Mouse (Mus musculus) stomach, postnatal 0 days (tissue): ENCODE results near the gene Acly. TPM values are rescaled to one million over a fixed set of nuclear protein-coding genes. Genes with fewer than 3 reads are reported as not detected.

Experiments
- ATAC-seq: fragments of 200-750 bp; cut with Nextera tagmentation; 2 replicates; pipeline ENCODE4 v1.8.0; 2017; ENCODE audit not compliant: low FRiP score, low TSS enrichment
- DNase-seq: peaks from one replicate; pipeline ENCODE4 v3.0.0-alpha.2; 2016; ENCODE audit warnings: low spot score
- H3K27ac ChIP-seq: fragments of 300-500 bp; sonication (generic); replicated peaks from 2 replicates; pipeline ENCODE4 v1.5.1; 2014; ENCODE audit warnings: mild to moderate bottlenecking, control low read depth
- H3K27me3 ChIP-seq: fragments of 300-500 bp; sonication (generic); 2 replicates; pipeline ENCODE4 v1.6.1; 2014; ENCODE audit warnings: low read length; ENCODE audit not compliant: control insufficient read depth, insufficient read depth
- H3K36me3 ChIP-seq: fragments of 300-500 bp; sonication (generic); 2 replicates; pipeline ENCODE4 v1.6.1; 2014; ENCODE audit warnings: low read length, mixed read lengths; ENCODE audit not compliant: control insufficient read depth, insufficient read depth
- H3K4me1 ChIP-seq: fragments of 300-500 bp; sonication (generic); replicated peaks from 2 replicates; pipeline ENCODE4 v1.6.1; 2014; ENCODE audit warnings: antibody characterized with exemption; ENCODE audit not compliant: control insufficient read depth, insufficient read depth
- H3K4me2 ChIP-seq: fragments of 300-500 bp; sonication (generic); replicated peaks from 2 replicates; pipeline ENCODE4 v1.6.1; 2014; ENCODE audit warnings: low read depth, mild to moderate bottlenecking, control low read depth, moderate library complexity
- H3K4me3 ChIP-seq: fragments of 300-500 bp; sonication (generic); 2 replicates; pipeline ENCODE4 v1.5.1; 2014; ENCODE audit warnings: low read depth, low read length, control low read depth
- H3K9ac ChIP-seq: fragments of 300-500 bp; sonication (generic); 2 replicates; pipeline ENCODE4 v1.6.1; 2014; ENCODE audit warnings: mild to moderate bottlenecking, low read length, control low read depth, mixed read lengths
- H3K9me3 ChIP-seq: fragments of 300-500 bp; sonication (generic); 2 replicates; pipeline ENCODE4 v1.6.1; 2016; ENCODE audit warnings: low read length; ENCODE audit not compliant: control insufficient read depth
- CTCF ChIP-seq: IDR thresholded peaks from 2 replicates; pipeline ENCODE4 v1.5.1; 2016; ENCODE audit warnings: antibody characterized with exemption, low read depth, mild to moderate bottlenecking, moderate library complexity
- EP300 ChIP-seq: optimal IDR thresholded peaks from 2 replicates; pipeline ENCODE3; 2016; ENCODE audit warnings: antibody characterized with exemption
- WGBS: fragments of 180-500 bp; shearing (Covaris S2); extraction: QIAGEN DNeasy Blood & Tissue Kit; methylation state at CpG from one replicate; pipeline ENCODE4 v1.1.7; 2014; 5-methylcytosine and 5-hydroxymethylcytosine counted together
- polyA plus RNA-seq: library from polyadenylated mRNA; unstranded; fragments of >200 nt; fragmentation: Nextera tagmentation; extraction: Ambion mirVana; gene quantifications from 2 replicates; pipeline ENCODE4 v1.2.1, GENCODE M21; 2015

Acly gene
- polyA plus RNA-seq = 70.3 and 70.6 TPM in 2 replicates

DNA sequence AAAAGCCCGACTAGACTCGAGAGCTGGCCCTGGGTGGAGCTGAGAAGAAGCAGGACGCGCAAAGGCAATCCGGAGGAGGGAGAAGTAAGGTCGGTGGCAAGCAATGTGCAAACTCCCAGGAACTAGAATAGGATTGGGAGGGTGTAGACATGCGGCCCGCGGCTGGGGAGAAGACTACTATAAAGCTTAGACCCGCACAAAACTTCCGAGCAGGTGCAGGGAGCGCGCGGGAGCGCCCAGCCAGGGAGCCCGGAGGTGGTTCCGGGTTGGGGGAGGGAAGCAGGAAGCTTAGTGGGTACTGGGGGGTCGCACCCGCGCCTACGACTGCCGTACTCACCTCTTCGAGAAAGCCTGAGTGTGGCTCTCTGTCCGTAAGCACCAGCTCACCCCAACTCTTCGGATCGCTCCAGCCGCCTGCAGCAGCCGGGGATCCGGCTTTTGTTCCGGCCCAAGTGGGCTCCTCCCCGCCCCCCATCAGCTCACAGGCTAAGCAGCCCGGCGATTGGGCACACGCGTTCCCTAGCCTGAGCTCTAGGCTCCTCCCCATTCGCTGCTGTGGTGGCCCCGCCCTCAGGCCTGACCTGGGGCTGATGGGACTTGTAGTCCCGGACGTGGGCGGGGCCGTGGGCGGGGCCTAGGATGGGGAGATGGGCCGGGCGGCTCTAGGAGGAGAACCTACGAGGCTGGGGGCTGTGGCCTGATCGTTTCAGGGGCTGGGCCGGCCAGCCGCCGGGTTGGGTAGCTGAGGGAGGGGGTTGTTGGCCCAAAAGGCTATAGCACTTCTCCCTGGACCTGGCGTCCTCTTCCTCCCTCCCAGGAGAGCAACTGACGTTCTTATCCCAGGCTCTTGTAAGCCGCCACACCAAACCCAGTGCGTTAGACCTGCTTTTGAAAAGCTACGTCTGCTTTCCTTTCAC, at the start of gene Acly:
TSS of gene Acly (minus strand) at position 543 of the 917 bp plus-strand sequence.
- Histone ChIP-seq H3K9ac (peak within 1 kb of the TSS; percentile 81), H3K4me2 (peak within 1 kb of the TSS; percentile 82), H3K4me1 (peaks cover 14% of the 10 kb centered on the region), H3K9me3 (no peaks in the 10 kb centered on the region), H3K27ac (peak within 1 kb of the TSS; percentile 93), H3K4me3 (peak within 1 kb of the TSS; percentile 81), H3K36me3 (peaks cover 10% of the 10 kb centered on the region), H3K27me3 (no peaks in the 10 kb centered on the region)
- DNase-seq (peak; percentile 99), ATAC-seq (peak; percentile 99)
- TF ChIP-seq EP300 (no peak), CTCF (no peak)
- WGBS = under 1% methylated on average over 50 of the region's 54 CpGs

DNA sequence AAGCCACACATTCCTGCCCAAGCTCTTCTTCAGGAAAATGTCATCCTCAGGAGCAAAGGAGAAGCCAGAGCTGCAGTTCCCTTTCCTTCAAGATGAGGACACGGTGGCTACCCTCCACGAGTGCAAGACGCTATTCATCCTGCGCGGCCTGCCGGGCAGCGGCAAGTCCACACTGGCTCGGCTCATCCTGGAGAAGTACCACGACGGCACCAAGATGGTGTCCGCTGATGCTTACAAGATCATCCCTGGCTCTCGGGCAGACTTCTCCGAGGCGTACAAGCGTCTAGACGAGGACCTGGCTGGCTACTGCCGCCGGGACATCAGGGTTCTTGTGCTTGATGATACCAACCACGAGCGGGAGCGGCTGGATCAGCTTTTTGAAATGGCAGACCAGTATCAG, 48.5 kb upstream of the Acly start:
- no peak for ATAC-seq
- no peaks in the 10 kb centered on the region for H3K4me1 ChIP-seq
- H3K4me3 ChIP-seq = no peak overlapping the region
- peaks cover 7% of the 10 kb centered on the region; the same call in 1 of the 2 replicates for H3K36me3 ChIP-seq
- H3K27ac ChIP-seq = no peak overlapping the region
- no peaks in the 10 kb centered on the region for H3K9me3 ChIP-seq
- no peak overlapping the region for H3K9ac ChIP-seq
- DNase-seq = no peak
- TF ChIP-seq CTCF (no peak), EP300 (no peak)
- WGBS = 66% methylated on average over 21 of the region's 21 CpGs
- peak overlapping the region; percentile 67 for H3K4me2 ChIP-seq
- no peaks in the 10 kb centered on the region for H3K27me3 ChIP-seq

DNA sequence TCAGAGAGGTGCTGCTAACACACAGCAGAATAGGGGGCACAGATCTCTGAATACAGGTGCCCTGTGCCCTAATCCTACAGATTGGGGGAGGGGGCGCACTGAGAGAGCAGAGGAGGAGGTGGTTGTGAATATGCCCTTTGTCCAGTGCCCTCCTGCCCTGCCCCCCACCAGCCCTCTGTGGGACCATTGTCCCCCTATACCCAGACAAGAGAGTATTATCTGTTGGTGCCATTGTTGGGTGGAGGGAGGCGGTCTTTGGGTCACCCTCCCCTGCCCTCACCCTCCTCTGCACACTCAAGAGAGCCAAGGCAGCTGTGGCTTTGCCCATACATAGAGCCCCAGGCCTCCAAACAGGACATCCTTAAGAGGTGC, 47.7 kb upstream of the Acly start:
- TF ChIP-seq CTCF (no peak), EP300 (no peak)
- 25% methylated on average over 2 of the region's 2 CpGs for WGBS
- ATAC-seq = peak; percentile 8; the same call in 1 of the 2 replicates

DNA sequence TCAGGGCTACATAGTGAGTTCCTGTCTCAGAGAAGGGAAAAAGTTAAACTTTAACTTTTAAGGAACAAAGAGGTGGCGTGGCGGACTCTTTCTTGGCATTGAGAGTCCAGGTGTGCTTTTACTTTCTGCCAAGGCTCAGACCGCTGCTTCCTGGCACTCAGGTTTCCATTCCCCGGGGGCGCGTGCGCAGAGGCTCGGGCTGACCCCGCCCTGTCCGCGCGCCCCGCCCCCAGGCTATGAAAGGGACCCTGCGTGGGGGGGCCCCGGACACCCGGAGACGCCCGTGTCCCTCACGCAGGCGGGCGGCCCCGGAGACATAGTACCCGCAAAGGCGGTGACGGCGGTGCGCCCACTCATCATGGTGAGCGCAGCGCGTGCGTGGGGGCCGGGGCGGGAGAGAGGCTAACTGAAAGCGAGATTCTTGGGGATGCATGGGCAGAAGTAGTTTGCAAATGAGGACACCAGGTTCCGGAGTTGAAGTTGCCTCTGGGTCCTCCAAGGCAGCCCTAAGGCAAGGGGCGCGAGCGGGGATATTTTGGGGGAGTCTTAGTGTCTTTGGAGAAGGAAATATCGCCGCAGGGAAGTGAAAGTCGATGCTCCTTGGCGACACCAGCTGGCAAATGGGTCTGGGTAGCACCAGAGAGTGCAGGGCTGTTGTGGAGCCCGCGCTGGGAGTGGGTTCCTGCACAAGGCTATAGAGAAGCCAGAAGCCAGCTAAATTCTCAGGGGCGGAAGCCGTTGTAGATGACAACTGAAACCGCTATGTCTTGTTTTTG, 47.1 kb upstream of the Acly start, which contains the start of gene Cnp:
TSS of gene Cnp (plus strand) at position 197 of the 776 bp plus-strand sequence.
- ATAC-seq = peak; percentile 83
- peak; percentile 89 for DNase-seq
- H3K27ac ChIP-seq = peak within 1 kb of the TSS; percentile 69
- no peaks in the 10 kb centered on the region for H3K9me3 ChIP-seq
- TF ChIP-seq EP300 (no peak), CTCF (peak; percentile 40)
- H3K27me3 ChIP-seq = no peaks in the 10 kb centered on the region
- peak within 1 kb of the TSS; percentile 58 for H3K9ac ChIP-seq
- H3K4me3 ChIP-seq = peak within 1 kb of the TSS; percentile 56
- no peaks in the 10 kb centered on the region for H3K4me1 ChIP-seq
- under 1% methylated on average over 47 of the region's 47 CpGs for WGBS
- H3K36me3 ChIP-seq = no peaks in the 10 kb centered on the region
- H3K4me2 ChIP-seq = peak within 1 kb of the TSS; percentile 67

More for the DNA sequence above, 47.7 kb upstream of the Acly start:
- no peak for DNase-seq
- no peaks in the 10 kb centered on the region for H3K9me3 ChIP-seq
- H3K27ac ChIP-seq = peak overlapping the region; percentile 69; the same call in 1 of the 2 replicates
- H3K4me2 ChIP-seq = peak overlapping the region; percentile 67
- H3K9ac ChIP-seq = peak overlapping the region; percentile 58
- H3K27me3 ChIP-seq = no peaks in the 10 kb centered on the region
- no peaks in the 10 kb centered on the region for H3K4me1 ChIP-seq
- peak overlapping the region; percentile 56 for H3K4me3 ChIP-seq
- H3K36me3 ChIP-seq = peaks cover 3% of the 10 kb centered on the region; the same call in 1 of the 2 replicates

DNA sequence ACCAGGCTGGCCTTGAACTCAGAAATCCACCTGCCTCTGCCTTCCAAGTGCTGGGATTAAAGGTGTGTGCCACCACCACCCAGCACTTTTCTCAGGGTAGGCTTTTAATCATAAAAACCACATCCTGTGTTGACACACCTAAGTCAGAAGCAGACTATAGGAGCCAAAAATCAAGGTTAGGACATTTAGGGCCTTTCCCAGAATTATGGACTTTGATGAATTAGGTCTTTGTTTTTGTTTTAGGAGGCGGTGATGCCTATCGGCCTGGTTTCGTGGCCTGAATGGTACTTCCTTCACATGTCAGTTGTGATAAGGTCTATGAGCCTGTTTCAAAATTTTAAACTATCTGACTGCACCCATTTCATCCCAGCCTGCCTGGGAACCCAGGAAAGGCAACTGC, 46.4 kb upstream of the Acly start:
- ATAC-seq (no peak), DNase-seq (no peak)
- 91% methylated on average over 3 of the region's 3 CpGs for WGBS
- peak overlapping the region; percentile 41; the same call in 1 of the 2 replicates for H3K27ac ChIP-seq
- no peak overlapping the region for H3K9ac ChIP-seq
- H3K9me3 ChIP-seq = no peaks in the 10 kb centered on the region
- H3K4me1 ChIP-seq = no peaks in the 10 kb centered on the region
- H3K4me2 ChIP-seq = no peak overlapping the region; the same call in 1 of the 2 replicates
- no peak for TF ChIP-seq EP300
- TF ChIP-seq CTCF = no peak
- no peaks in the 10 kb centered on the region for H3K36me3 ChIP-seq
- no peaks in the 10 kb centered on the region for H3K27me3 ChIP-seq
- 0 out of 2 replicates have a peak overlapping the region, but pooled peaks have one; percentile 56 for H3K4me3 ChIP-seq
